10 mouse cellular contexts compared by ENCODE assay signal in the genomic region with DNA sequence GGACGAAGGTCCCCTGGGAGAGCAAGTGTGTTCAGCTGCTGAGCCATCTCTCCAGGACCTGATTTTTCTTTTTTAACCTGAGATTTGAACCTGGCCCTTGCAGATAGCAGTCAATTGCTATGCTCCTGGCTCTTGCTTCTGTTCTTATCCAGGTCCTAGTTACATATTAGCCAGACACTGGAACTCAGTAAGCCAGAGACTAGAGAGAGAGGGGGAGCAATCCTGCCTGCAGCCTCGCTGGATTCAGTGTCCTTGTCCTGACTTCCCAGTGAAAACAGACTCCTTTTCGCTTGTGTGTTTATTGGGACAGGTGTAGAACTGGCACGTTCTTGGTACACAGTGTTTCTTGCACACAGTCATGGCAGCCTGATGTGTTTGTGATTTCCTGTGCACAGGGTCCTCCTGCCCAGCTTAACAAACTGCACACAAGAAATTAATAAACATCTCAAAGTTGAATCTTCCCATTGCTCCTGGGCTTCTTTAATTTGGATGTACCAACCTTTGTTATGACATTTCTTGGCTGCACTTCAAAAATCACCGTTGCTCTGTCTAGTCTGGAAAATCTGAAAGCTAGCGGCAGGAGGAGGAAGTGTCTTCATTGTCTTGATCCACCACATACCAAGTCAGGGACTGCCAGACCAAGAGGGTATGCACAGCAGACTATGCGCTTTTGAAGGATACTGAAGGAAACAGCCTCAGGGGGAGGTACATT.
A peak's percentile ranks its signal among the peaks of the same experiment; 100 is the strongest.
DNase-seq lines count a peak whose midpoint lies in the region; ATAC-seq and TF ChIP-seq lines count a peak whose summit lies in the region.
"Had no signal": no experiment of that assay in that cellular context is flagged by ENCODE, and none has a peak within 500 bp of the region (broad histone marks: within the 10 kb centered on the region; RNA-seq: fewer than 3 reads in every experiment).

No protein-coding gene starts in this region.

- no peak overlapping the region for H3K9ac ChIP-seq in lung, embryonic 16.5 days (ENCODE audit: low read length)
- no peak overlapping the region for H3K9ac ChIP-seq in intestine, postnatal 0 days (ENCODE audit: low read depth, low read length)
- no peak overlapping the region for H3K9ac ChIP-seq in stomach, embryonic 14.5 days (replicated peaks; ENCODE audit: low read depth, low read length)

- 36% methylated on average over 7 of the region's 7 CpGs for WGBS in lung, embryonic 16.5 days
- 19% methylated on average over 7 of the region's 7 CpGs for WGBS in intestine, postnatal 0 days
- 43% methylated on average over 7 of the region's 7 CpGs for WGBS in stomach, embryonic 14.5 days

- no peak for DNase-seq in lung, adult 18-20 months
- DNase-seq in kidney, postnatal 4 days, result peak; percentile 25 to 43
- no peak for DNase-seq in spleen, postnatal 4 days (ENCODE audit: low spot score in 2 of 2)
- no peak for DNase-seq in cerebellum, postnatal 4 days (ENCODE audit: low spot score in 2 of 2)
- DNase-seq: gastrocnemius, postnatal 10 days; right cerebral cortex, postnatal 14 days had no signal

- H3K4me2 ChIP-seq in lung, embryonic 16.5 days (ENCODE audit: low read depth, low read length), result no peak overlapping the region
- H3K4me2 ChIP-seq in intestine, postnatal 0 days (replicated peaks; ENCODE audit: low read depth), result peak overlapping the region; percentile 22
- H3K4me2 ChIP-seq in stomach, embryonic 14.5 days (replicated peaks; ENCODE audit: low read depth, low read length), result no peak overlapping the region

- H3K36me3 ChIP-seq in lung, embryonic 16.5 days (ENCODE audit: control insufficient read depth, insufficient read depth, low read length), result no peaks in the 10 kb centered on the region
- no peaks in the 10 kb centered on the region for H3K36me3 ChIP-seq in intestine, postnatal 0 days (ENCODE audit: control insufficient read depth, insufficient read depth)
- H3K36me3 ChIP-seq in stomach, embryonic 14.5 days (ENCODE audit: control insufficient read depth, insufficient read depth, low read length), result no peaks in the 10 kb centered on the region

- no peaks in the 10 kb centered on the region for H3K9me3 ChIP-seq in lung, embryonic 16.5 days (ENCODE audit: control insufficient read depth, low read length)
- no peaks in the 10 kb centered on the region for H3K9me3 ChIP-seq in intestine, postnatal 0 days (ENCODE audit: control insufficient read depth)
- H3K9me3 ChIP-seq in stomach, embryonic 14.5 days (ENCODE audit: control insufficient read depth, low read depth, low read length), result no peaks in the 10 kb centered on the region

- H3K4me1 ChIP-seq in lung, embryonic 16.5 days (replicated peaks; ENCODE audit: control insufficient read depth, insufficient read depth, low read length), result peaks cover 17% of the 10 kb centered on the region
- H3K4me1 ChIP-seq in intestine, postnatal 0 days (replicated peaks; ENCODE audit: control insufficient read depth, insufficient read depth, low read length), result peaks cover 13% of the 10 kb centered on the region; the same call in 1 of the 2 replicates
- peaks cover 18% of the 10 kb centered on the region; the same call in 1 of the 2 replicates for H3K4me1 ChIP-seq in stomach, embryonic 14.5 days (ENCODE audit: control insufficient read depth, insufficient read depth, low read length)

- no peak overlapping the region for H3K4me3 ChIP-seq in lung, embryonic 16.5 days (ENCODE audit: low read length)
- no peak overlapping the region for H3K4me3 ChIP-seq in intestine, postnatal 0 days (ENCODE audit: low read depth, low read length)
- no peak overlapping the region for H3K4me3 ChIP-seq in stomach, embryonic 14.5 days (ENCODE audit: low read depth, low read length)

- no peaks in the 10 kb centered on the region for H3K27me3 ChIP-seq in lung, embryonic 16.5 days (ENCODE audit: control insufficient read depth, insufficient read depth, low read depth, low read length)
- H3K27me3 ChIP-seq in intestine, postnatal 0 days (replicated peaks; ENCODE audit: control insufficient read depth, insufficient read depth, low read length), result no peaks in the 10 kb centered on the region
- H3K27me3 ChIP-seq in stomach, embryonic 14.5 days (ENCODE audit: control insufficient read depth, insufficient read depth, low read length), result no peaks in the 10 kb centered on the region

- no peak for ATAC-seq in lung, embryonic 16.5 days (ENCODE audit: low read depth)
- peak; percentile 36; the same call in 1 of the 2 replicates for ATAC-seq in intestine, postnatal 0 days
- ATAC-seq in stomach, embryonic 14.5 days (ENCODE audit: insufficient number of reproducible peaks, insufficient read depth, low FRiP score, low read depth), result no peak
- no peak for ATAC-seq in inflammation-experienced regulatory T-cells, adult 6 months

- TF ChIP-seq CTCF in intestine, postnatal 0 days (IDR thresholded peaks at IDR 0.05; ENCODE audit: low read depth), result peak; percentile 40; the same call in 1 of the 2 replicates

- H3K27ac ChIP-seq in lung, embryonic 16.5 days (ENCODE audit: low read length), result peak overlapping the region; percentile 41
- H3K27ac ChIP-seq in intestine, postnatal 0 days (ENCODE audit: low read depth, low read length), result no peak overlapping the region; the same call in 1 of the 2 replicates
- peak overlapping the region; percentile 53; the same call in 1 of the 2 replicates for H3K27ac ChIP-seq in stomach, embryonic 14.5 days (ENCODE audit: low read length)

Comparison
In these comparisons a context has a peak if more than half of its experiments do, and no peak if none do; other contexts are left out.
1. DNase-seq: peak in kidney, postnatal 4 days (2 of 2); none in lung, adult 18-20 months (0 of 2), spleen, postnatal 4 days (0 of 2) and cerebellum, postnatal 4 days (0 of 2).